Mouse (Mus musculus) ovary, postnatal 14 days (tissue): Measurements from ENCODE around the gene Arhgef11.

Experiments
- DNase-seq: peaks from one replicate; pipeline ENCODE4 v3.0.0; 2022; ENCODE audit warnings: low spot score

Arhgef11 gene

DNA sequence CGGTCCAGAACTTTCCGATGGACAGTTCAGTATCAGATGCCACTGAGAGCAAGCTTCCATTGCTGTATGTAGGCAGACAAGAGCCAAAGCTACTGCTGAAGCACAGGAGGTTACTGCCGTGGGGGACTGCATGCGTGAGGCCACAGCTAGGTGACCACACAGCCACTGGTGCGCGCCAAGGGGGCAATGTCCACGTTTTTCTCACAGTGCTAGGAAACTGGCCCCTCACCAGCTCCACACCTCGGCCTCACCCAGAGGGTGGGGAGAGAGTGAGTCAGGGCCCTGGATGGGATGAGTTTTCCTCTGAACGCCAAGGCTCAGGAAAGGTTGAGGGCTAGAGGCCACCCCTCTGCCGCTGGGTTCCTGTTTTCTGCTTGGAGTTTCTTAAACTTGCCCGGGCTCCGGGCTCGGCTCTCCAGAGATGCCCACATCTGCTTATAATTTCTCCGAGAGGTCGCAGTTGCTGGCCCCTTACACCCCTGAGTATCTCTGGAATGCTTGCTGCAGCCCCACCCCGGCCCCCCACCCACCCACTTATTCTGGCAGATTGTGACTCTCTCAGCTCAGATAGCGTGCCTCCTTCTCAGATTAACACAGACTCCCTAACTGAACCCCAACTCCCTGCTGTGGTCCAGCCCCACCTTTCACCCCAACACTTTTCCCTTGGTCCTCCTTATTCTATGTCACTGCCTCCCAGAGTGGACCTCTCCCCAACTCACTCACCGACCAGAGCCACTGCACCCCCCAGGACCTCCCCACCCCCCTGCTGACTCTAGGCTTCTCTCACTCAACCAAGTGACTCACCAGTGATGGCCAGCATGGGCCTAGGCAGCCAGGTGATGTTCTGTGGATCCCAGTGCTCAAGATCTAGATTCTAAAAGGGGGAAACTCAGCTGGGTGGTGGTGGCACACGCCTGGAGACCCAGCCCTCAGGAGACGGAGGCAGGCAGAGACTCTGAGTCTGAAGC is 144.3 kb downstream of the Arhgef11 start:
- DNase-seq = no peak

DNA sequence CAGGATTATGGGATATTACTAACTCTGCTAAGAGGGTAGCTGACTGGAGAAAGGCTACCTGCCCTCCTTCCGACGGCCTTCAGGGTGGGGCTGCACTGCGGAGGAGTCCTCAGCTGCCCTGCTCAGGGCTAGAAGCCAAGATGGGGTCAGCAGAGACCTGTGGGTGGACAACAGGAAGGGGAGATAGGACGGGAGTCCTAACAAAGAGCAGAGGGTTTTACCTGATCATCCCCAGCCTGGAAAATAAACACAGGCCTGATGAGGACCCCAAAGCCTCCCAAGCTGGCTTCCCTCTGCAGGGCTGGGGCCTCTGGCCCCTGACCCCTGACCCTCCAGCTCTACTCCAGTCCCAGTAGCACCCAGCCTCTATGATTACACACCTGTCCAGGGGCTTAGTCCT is 145.8 kb downstream of the Arhgef11 start:
- no peak for DNase-seq

DNA sequence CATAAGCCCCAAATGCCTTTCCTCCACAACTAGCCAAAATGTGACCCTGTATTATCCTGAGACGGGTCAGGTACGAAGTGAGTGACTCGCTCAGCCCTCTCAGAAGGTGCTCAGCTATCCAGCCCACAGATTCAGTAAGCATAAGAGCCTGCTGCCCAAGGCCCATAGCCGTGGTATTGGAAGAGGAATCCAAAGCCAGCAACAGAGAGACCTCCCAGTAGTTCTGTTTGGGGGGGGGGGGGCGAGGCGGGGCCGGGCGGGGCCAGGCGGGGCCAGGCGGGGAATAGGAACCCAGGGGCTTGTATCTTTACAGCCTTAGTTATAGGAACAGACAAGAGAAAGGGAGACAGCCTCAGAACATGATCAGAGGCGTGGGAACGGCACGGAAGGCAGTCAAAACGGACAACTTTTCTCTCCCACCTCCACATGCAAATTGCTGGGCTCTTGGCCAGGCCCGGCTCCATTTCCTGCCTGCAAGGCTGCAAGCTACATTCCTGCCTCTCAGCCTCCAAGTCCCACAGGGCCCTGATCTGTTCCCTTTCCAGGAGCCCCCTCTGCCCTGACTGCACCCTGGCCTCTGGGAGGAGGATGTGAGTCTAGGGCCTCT is 146.4 kb downstream of the Arhgef11 start:
- DNase-seq = peak; percentile 73

DNA sequence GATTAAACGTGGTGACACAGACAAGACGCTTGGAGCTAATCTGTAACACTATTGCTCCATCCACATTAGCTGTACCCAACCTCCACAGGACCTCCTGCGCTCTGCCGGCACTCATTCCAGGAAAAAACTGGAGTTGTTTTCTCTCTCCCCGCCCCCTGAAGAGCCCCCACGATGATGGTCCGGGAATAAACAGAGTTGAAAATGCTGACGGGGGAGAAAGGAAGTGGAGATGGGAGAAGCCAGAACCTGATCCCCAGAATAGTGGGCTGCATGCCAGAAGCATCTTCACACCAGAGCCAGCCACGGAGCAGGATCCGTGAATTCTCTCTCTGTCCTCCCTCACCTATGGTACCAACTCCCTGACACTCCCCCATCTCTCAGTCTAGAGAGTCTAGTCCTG is 147.1 kb downstream of the Arhgef11 start:
- no peak for DNase-seq

DNA sequence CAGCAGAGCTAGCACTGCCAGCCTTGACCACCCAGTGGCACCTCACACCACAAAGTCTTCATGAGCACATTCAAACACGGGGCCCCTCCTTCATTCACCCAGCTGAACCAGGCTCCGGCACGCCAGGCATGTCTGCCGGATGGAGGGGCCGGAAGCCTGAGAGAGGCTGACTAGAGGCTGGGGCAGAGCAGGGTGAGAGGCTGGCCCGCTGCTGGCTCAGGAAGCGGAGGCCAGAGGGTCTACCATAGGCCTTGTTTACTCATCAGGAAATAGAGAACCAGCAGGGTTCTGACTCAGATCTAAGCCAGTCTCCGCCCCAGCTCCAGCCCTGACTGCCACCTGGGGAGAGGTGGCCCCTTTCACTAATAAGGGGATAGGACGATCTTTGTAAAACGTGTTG is 147.7 kb downstream of the Arhgef11 start:
- no peak for DNase-seq

DNA sequence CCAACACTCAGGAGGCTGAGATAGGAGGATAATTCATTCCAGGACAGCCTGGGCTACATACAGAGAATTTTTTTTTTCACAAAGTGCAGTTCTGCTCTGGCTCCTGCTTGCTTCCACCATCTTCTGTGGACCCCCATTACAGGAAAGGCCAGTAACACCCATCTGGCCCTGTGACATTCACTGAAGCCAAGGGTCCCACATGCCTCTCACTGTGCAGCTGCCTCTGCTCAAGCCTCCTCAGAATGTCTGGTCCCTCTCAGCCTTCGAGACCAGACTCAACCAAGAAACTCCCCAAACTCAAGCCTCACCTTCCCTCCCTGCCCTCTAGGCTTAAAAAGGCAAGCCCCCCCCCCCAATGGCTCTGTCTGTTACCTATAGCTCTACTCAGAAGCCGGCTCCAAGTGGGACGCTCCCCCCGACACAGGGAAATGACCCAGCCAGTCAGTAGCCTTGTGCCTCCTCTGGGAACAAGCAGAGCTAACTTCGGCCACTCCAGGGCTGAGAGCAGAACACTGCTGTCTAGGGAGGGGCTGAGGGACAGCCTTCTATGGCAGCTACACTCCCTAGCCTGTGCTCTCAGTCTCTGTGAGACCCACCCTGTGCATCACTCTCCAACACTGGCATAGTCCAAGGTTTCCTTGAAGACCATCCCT is 148.4 kb downstream of the Arhgef11 start:
- no peak for DNase-seq

DNA sequence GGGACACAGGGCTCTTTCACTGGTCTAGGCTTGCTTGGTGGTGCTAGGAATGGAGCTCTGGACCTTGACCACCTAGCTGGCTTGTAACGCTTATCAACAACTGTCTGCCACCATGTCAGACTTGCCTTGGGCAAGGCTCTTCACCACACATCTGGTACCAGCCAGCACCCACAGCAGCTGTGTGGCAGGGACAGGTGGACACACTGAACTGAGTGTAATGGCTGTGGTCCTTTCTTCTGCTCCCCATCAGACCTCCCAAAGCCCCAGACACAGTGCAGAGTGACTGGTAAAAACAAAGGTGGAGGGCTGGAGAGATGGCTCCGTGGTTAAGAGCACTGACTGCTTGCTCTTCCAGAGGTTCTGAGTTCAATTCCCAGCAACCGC is 148.9 kb downstream of the Arhgef11 start:
- DNase-seq = no peak

DNA sequence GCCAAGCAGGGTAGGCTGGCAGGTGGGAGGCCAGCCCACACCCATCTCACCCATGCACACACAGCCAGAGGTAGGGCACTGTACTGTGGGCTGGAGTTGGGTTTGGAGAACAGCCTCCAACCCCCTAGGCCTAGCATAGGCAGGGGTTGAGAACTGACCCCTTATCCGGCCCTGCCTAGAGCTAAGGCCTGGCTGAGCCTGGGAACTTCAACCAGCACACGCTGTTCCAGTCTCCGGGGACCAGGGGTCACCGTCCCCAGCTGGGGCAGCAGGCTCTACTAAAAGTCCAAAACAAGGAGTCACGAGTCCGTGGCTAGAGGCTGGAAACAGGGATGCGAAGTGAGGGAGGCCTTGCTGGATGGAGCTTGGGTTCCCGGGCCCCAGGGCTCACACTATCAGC is 150.4 kb downstream of the Arhgef11 start:
- no peak for DNase-seq

DNA sequence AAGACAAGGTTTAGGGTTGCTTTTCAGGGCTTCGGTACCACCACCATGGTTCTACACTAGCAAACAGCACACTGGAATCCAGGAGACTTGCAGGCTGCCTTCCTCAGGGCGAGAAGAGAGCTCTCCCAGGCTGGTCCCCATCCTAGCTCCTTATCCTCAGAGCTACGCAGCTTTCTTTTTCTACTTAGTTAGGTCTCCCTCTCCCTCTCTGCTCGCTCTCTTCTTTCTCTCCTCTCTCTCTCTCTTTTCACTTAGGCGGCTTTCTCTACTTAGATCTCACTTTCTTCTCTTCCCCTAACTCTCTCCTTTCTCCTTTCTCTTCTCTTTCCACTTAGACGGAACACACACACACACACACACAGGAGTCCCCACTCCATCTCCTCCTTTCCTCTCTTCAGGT is 151.1 kb downstream of the Arhgef11 start:
- DNase-seq = no peak

DNA sequence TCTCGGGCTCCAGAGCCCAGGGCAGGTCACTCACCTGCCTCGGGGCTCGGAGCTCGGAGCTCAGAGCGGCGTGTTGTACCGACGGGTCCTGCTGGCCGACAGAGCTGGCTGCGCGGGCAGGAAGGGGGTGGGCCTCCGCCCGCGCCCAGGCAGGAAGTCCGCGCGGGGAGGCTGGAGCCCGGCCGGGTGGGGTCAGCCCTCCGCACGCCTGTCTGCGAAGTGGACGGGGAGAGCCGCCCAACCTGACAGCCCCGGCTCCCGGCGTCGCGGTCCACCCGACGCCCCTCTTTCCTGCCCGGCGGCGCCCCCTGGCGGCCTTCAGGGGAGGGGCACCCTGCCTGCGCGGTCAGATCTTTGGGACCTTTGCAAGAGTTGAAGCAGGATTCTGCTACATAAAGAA is 151.5 kb downstream of the Arhgef11 start:
- peak; percentile 89 for DNase-seq

DNA sequence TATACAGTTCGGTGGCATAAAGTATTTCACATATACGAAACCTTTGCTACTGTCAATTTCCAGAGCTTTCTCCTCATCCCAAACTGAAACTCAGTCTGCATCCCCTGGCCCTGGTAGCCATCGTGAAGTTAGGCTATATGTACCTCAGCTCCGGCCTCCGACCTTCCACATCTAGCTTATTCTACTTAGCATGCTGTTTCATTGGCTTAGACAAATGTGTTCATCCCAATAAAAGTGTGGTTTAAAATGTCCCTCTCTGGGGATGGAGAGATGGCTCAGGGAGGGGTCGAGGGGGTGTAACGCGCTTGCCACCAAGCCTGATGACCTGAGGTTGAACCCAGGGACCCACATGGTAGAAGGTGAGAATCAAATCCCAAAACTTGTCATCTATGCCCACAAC is 152.1 kb downstream of the Arhgef11 start:
- DNase-seq = no peak

DNA sequence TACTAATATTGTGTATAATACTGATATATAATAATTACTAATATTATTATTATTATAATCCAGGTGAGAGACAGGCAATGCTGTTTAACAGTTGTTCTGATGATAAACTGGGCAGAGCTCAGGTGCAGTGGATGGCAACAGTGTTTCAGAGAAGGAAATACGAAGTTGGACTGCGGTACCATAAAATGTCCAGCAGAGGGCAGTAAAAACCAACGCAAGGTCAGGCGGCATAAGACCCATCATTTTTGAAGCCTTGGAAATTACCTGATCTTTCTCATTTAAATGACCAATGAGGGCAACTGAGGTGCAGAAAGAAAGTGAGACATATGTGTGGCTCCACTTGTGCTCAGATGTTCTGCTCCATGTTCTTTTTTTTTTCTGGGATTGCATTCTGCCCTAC is 152.9 kb downstream of the Arhgef11 start:
- DNase-seq = peak; percentile 58

DNA sequence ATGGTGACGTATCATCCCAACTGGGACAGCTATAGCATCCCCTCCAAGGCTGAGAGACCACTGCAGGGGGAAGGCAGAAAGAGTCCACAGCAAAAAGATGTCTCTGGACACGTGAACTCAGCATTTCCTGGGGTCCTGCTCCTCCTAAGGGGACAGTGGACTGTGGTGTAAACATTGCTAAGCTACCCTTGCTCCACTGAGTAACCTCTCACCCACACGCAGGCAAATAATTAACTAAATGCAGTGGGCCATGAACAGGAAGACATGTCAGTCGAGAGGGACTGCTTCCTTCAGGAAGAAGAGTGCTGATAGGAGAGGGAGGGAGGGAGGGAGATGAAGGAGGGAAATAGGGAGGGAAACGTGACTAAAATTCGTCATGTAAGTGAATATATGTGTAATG is 153.7 kb downstream of the Arhgef11 start:
- DNase-seq = no peak

DNA sequence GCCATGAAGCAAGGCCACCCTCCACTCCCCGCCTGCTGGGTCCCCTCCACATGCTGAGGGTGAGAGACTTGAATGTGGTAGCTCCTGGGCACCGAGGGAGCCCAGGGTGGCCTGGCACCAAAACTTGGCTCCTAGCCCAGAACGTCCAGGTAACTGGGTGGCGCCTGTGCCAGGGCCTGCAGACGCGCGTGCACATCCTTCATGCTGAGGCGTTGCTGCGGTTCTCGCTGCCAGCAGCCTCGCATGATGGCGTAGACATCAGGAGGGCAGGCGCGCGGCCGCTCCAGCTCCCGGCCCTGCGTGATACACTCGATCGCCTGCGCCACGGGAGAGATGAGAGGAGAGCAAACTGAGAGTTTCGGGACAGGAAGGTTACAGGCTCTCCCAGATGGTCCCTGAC is 160.9 kb downstream of the Arhgef11 start:
- no peak for DNase-seq

DNA sequence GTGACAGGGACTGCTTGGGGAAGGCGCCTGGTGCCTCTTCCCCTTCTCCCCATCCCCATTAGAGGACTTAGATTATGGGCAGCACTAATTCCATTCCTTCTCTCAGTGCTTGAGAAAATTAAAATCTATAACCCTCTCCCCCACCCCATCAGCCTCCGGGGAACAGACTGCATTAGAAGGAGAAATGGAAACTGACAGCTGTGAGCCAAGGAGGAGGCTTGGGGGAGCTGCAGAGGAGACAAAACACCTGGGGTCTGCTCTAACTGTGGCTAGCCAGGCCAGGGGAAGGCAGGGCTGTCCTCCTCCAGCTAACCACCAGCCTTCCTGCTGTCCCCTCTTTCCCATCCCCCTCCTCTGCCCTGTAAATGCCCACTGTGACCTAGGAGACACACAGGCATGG is 161.7 kb downstream of the Arhgef11 start:
- DNase-seq = no peak

DNA sequence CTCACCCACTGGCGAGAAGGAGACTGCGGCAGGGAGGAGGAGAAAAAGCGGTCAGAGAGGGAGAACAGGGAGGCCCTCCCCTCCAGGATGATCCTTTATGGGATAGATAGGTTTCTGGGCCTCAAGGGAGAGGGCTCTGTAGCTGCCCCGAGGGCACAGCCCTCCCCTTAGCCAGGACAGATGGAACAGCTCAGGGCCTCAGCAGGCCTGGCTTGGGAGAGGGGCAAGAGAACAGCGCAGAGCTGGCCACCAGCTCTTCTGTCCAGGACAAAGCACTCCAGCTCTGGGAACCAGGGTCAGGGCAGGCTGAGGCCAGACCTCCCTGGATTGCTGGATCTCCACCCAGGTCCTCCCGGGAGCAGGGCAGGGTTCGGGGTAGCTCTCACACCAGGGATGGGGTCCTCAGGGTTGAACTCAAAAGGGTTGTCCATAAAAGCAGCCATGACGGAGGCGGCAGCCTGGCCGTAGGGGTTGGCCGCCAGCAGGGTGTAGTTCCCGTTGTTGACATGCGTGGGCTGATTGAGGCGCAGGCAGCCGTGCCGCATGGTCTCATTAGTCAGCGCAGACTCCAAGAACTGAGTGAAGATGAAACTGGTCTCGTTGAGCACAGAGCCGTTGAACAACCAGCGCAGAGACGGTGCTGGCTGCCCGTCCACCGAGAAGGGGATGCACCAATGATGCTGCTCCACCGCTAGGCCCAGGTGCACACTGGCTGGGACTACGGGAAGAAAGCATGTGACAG is 166.1 kb downstream of the Arhgef11 start:
- DNase-seq = no peak

DNA sequence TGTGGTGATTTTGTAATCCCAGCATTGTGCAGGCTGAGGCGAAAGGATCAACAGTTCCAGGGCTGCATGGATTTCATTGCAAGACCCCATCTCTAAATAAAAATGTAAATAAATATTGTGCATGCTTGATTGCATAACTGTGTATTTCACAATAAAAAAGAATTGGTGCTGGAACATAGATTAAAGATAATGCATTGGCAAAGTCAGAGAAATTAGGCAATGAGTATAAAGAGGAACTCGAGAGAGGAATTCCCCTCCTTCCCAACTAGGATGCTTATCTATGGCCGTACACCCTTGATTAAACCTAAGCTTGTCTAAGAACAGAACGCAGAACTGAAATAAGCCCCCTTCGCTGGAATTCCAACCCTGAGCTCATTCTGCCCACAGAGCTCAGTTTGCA is 167.8 kb downstream of the Arhgef11 start:
- DNase-seq = no peak

DNA sequence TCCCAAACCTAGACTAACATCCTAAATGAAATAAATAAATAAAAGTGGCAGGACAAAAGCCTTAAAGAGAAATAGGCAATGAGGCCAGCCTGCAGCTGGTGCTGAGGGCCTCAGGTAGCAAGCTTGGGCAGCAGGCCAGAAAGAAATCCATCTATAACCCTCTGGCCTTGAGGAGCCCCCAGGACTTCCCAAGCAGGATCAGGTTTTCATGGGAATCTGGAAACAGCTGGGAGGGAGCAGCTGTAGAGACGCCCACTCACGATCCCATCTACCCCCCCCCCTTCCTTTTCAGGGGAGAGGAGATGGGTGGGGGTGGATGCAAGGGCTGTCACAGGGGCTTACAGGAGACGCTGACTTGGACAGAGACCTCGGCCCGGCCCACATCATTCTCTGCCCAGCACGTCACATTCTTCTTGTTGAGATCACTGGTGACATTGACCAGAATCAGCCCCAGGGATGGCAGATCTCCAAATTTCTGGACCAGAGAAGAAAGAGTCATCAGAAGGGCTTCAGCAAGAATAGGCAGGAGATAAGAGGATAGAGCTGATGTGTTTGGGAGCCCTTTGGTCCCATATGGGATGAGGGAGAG is 168.4 kb downstream of the Arhgef11 start:
- DNase-seq = no peak
